Mouse (Mus musculus): Measurements from ENCODE around the gene Irgm1. TPM values are rescaled to one million over a fixed set of nuclear protein-coding genes. Genes with fewer than 3 reads are reported as not detected.

The Irgm1 gene
- polyA plus RNA-seq, 3 experiments from 2014 or later: 172 to 210 (median 188) TPM

Other genes starting within 250 kb of the Irgm1 start
- gene Rack1, start 71.4 kb downstream of the Irgm1 start, polyA plus RNA-seq (2017; shearing (Covaris generic)): 1,000 to 10,000 TPM; 1,163 to 1,603 (median 1,351) TPM
- 1 to 10 TPM; 2.5 to 4.6 (median 3.3) TPM for gene Trim41, start 54.3 kb downstream of the Irgm1 start, polyA plus RNA-seq (2017; shearing (Covaris generic))
- 1 to 10 TPM in 2 of 3 experiments, under 1 TPM in 1; 0.58 to 2.1 (median 1.1) TPM for gene Trim7, start 45.5 kb downstream of the Irgm1 start, polyA plus RNA-seq (2017; shearing (Covaris generic))
- gene Gm12184, start 45.0 kb downstream of the Irgm1 start, polyA plus RNA-seq (2017; shearing (Covaris generic)): 1 to 10 TPM; 1.3 to 2.8 (median 2.5) TPM
- under 1 TPM; 0.22 to 0.59 (median 0.56) TPM for gene Gm5431, start 30.5 kb upstream of the Irgm1 start, polyA plus RNA-seq (2017; shearing (Covaris generic))
- 100 to 1,000 TPM; 181 to 259 (median 225) TPM for gene Psme2b, start 74.5 kb upstream of the Irgm1 start, polyA plus RNA-seq (2017; shearing (Covaris generic))
- gene Olfr56, start 107.2 kb upstream of the Irgm1 start, polyA plus RNA-seq (2017; shearing (Covaris generic)): under 1 TPM; 0.40 to 0.94 (median 0.52) TPM
- 100 to 1,000 TPM; 121 to 163 (median 155) TPM for gene 9930111J21Rik1, start 107.7 kb upstream of the Irgm1 start, polyA plus RNA-seq (2017; shearing (Covaris generic))
- 1 to 10 TPM; 3.0 to 8.4 (median 5.0) TPM for gene Gm12185, start 120.5 kb upstream of the Irgm1 start, polyA plus RNA-seq (2017; shearing (Covaris generic))
- gene Tgtp1, start 122.5 kb upstream of the Irgm1 start, polyA plus RNA-seq (2017; shearing (Covaris generic)): 100 to 1,000 TPM; 207 to 408 (median 255) TPM
- 100 to 1,000 TPM; 118 to 148 (median 136) TPM for gene 9930111J21Rik2, start 179.6 kb upstream of the Irgm1 start, polyA plus RNA-seq (2017; shearing (Covaris generic))
- gene Tgtp2, start 192.5 kb upstream of the Irgm1 start, polyA plus RNA-seq (2017; shearing (Covaris generic)): 100 to 1,000 TPM; 344 to 542 (median 352) TPM
- 100 to 1,000 TPM; 364 to 477 (median 416) TPM for gene Ifi47, start 204.9 kb upstream of the Irgm1 start, polyA plus RNA-seq (2017; shearing (Covaris generic))
- under 1 TPM in 2 of 3 experiments, not detected in 1; 0.67 to 0.74 TPM for gene Olfr1396, start 243.2 kb upstream of the Irgm1 start, polyA plus RNA-seq (2017; shearing (Covaris generic))